Mouse (Mus musculus): ENCODE results near the gene Rft1. TPM values are rescaled to one million over a fixed set of nuclear protein-coding genes. Genes with fewer than 3 reads are reported as not detected.

Rft1 gene
- total and polyA plus RNA-seq, 3 experiments: 9.1 to 11.3 TPM; not detected in 1

DNA sequence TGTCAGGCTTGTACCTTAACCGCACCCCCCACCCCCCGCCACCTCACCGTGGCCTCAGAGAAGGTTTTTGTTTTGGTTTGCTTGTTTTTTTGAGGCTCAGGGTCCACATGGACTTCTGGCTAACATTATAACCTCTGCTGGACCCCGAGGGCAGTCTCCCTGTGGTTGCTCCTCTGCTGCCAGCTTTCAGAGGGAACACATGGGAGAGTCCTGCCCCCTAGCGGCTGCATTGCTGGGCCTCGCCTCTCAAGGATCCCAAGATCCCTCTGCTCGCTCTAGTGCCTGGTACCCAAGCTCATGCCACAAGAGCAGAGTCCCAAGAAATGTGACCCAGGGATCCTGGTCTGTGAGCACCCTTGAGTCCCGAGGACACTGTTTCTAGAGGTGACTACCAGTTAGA, 45.5 kb downstream of the Rft1 start:
- peaks cover 0 to 7% of the 10 kb centered on the region in 2 experiments; a peak in 2 of 4 replicates for H3K36me3 ChIP-seq (ENCODE audit: control insufficient read depth in 1 of 2, insufficient read depth in 2 of 2, low read length in 2 of 2)
- peaks cover 6 to 13% of the 10 kb centered on the region in 2 experiments for H3K4me1 ChIP-seq (ENCODE audit: control insufficient read depth in 1 of 2, insufficient read depth in 2 of 2, low read length in 2 of 2)
- H3K4me3 ChIP-seq (ENCODE audit: control insufficient read depth in 1 of 2, insufficient read depth in 1 of 2, low read depth in 2 of 2, low read length in 2 of 2): no peak overlapping the region
- no peak for TF ChIP-seq CHD1 (IDR thresholded peaks at IDR 0.05; ENCODE audit: low read depth, low read length)
- peak; percentile 91 for TF ChIP-seq RAD21 (IDR thresholded peaks at IDR 0.05; ENCODE audit: low read depth, low read length)
- no peak for TF ChIP-seq E2F4 (IDR thresholded peaks at IDR 0.05; ENCODE audit: borderline replicate concordance, low read depth, low read length)
- no peak for TF ChIP-seq ZKSCAN1 (IDR thresholded peaks at IDR 0.05; ENCODE audit: low read depth, low read length)
- TF ChIP-seq ZC3H11A (IDR thresholded peaks at IDR 0.05; ENCODE audit: low read depth, low read length): peak; percentile 84
- TF ChIP-seq MAX (IDR thresholded peaks at IDR 0.05; ENCODE audit: low read length): peak; percentile 34; the same call in 1 of the 2 replicates
- 0 out of 2 replicates have a peak, but pooled peaks have one; percentile 19 for TF ChIP-seq MAZ (IDR thresholded peaks at IDR 0.05; ENCODE audit: low read depth, low read length)
- no peak for TF ChIP-seq UBTF (IDR thresholded peaks at IDR 0.05; ENCODE audit: borderline replicate concordance, insufficient read depth, low read depth, low read length)
- no peak for TF ChIP-seq POLR2AphosphoS2 (IDR thresholded peaks at IDR 0.05; ENCODE audit: low read length)
- peak; percentile 86 to 97 (median 97) for TF ChIP-seq CTCF (IDR thresholded peaks at IDR 0.05 in 2 of 3, conservative IDR thresholded peaks at IDR 0.05 in 1 of 3; ENCODE audit: control insufficient read depth in 1 of 3, insufficient read depth in 1 of 3, low read depth in 2 of 3, low read length in 3 of 3, poor library complexity in 1 of 3, severe bottlenecking in 1 of 3)
- no peak for TF ChIP-seq SIN3A (IDR thresholded peaks at IDR 0.05; ENCODE audit: low read length)
- no peak for TF ChIP-seq MEF2A (IDR thresholded peaks at IDR 0.05; ENCODE audit: extremely low read depth, insufficient replicate concordance, low read depth, low read length, poor library complexity, severe bottlenecking)
- no peak for TF ChIP-seq ZNF384 (IDR thresholded peaks at IDR 0.05; ENCODE audit: low read depth, low read length)
- no peak for TF ChIP-seq MYB (IDR thresholded peaks at IDR 0.05; ENCODE audit: low read depth, low read length)
- no peak for TF ChIP-seq MAFK (IDR thresholded peaks at IDR 0.05; ENCODE audit: borderline replicate concordance, low read depth, low read length)
- TF ChIP-seq TBP (IDR thresholded peaks at IDR 0.05; ENCODE audit: low read depth, low read length): no peak
- no peak for TF ChIP-seq NELFE (IDR thresholded peaks at IDR 0.05; ENCODE audit: low read depth, low read length)
- TF ChIP-seq TCF12 (IDR thresholded peaks at IDR 0.05; ENCODE audit: low read depth, low read length): no peak
- TF ChIP-seq KAT2A (conservative IDR thresholded peaks at IDR 0.05; ENCODE audit: low read depth, low read length): no peak
- TF ChIP-seq SMC3 (IDR thresholded peaks at IDR 0.05; ENCODE audit: low read depth, low read length): peak; percentile 86
- TF ChIP-seq JUND (IDR thresholded peaks at IDR 0.05; ENCODE audit: low read depth, low read length): no peak
- TF ChIP-seq ZMIZ1 (IDR thresholded peaks at IDR 0.05; ENCODE audit: low read depth, low read length): no peak
- TF ChIP-seq CHD2 (IDR thresholded peaks at IDR 0.05; ENCODE audit: low read length): no peak
- TF ChIP-seq NRF1 (IDR thresholded peaks at IDR 0.05; ENCODE audit: insufficient read depth, low read depth, low read length, poor library complexity, severe bottlenecking): no peak
- TF ChIP-seq ELF1 (IDR thresholded peaks at IDR 0.05; ENCODE audit: low read depth, low read length): no peak
- TF ChIP-seq USF2 (IDR thresholded peaks at IDR 0.05; ENCODE audit: borderline replicate concordance in 1 of 2, insufficient read depth in 1 of 2, low read depth in 1 of 2, low read length in 2 of 2): no peak
- no peak for TF ChIP-seq MXI1 (IDR thresholded peaks at IDR 0.05; ENCODE audit: low read depth, low read length)
- no peak for TF ChIP-seq POLR2A (IDR thresholded peaks at IDR 0.05; ENCODE audit: control insufficient read depth in 1 of 2, insufficient read depth in 1 of 2, low read depth in 1 of 2, low read length in 2 of 2, poor library complexity in 1 of 2)
- TF ChIP-seq POLR2AphosphoS5 (IDR thresholded peaks at IDR 0.05; ENCODE audit: borderline replicate concordance, low read depth, low read length): no peak
- TF ChIP-seq RCOR1 (IDR thresholded peaks at IDR 0.05; ENCODE audit: low read depth, low read length): no peak
- TF ChIP-seq MYC (IDR thresholded peaks at IDR 0.05; ENCODE audit: low read depth, low read length): 0 out of 2 replicates have a peak, but pooled peaks have one; percentile 32
- no peak for TF ChIP-seq HCFC1 (IDR thresholded peaks at IDR 0.05; ENCODE audit: low read depth, low read length)
- no peak for TF ChIP-seq USF1 (IDR thresholded peaks at IDR 0.05; ENCODE audit: low read depth, low read length)
- no peak for TF ChIP-seq BHLHE40 (IDR thresholded peaks at IDR 0.05; ENCODE audit: borderline replicate concordance, low read depth, low read length)
- H3K9me3 ChIP-seq (replicated peaks; ENCODE audit: insufficient read depth, low read length): no peaks in the 10 kb centered on the region
- H3K9ac ChIP-seq (ENCODE audit: control insufficient read depth, low read depth, low read length, poor library complexity, severe bottlenecking): no peak overlapping the region
- DNase-seq (ENCODE audit: low read depth, low spot score): peak; percentile 82
- no peaks in the 10 kb centered on the region for H3K79me2 ChIP-seq (ENCODE audit: control insufficient read depth, insufficient read depth, low read length, poor library complexity)
- no peak overlapping the region for H3K27ac ChIP-seq (ENCODE audit: control insufficient read depth, low read depth, low read length)
- H3K27me3 ChIP-seq (ENCODE audit: control insufficient read depth in 1 of 2, insufficient read depth in 2 of 2, low read length in 2 of 2): no peaks in the 10 kb centered on the region
